Mouse (Mus musculus) spleen, adult 2 months (tissue): ENCODE measurements around the gene Ckm.

Experiments
- CTCF ChIP-seq: fragments of 200-500 bp; IDR thresholded peaks from 2 replicates; pipeline ENCODE4 v1.5.1; 2011; ENCODE audit warnings: mild to moderate bottlenecking, inconsistent platforms; ENCODE audit not compliant: insufficient read depth, insufficient read length, insufficient replicate concordance; ENCODE audit errors: extremely low read depth
- POLR2A ChIP-seq: fragments of 200-500 bp; IDR thresholded peaks from 2 replicates; pipeline ENCODE4 v1.6.1; 2011; ENCODE audit warnings: low read depth, low read length, inconsistent platforms

DNA sequence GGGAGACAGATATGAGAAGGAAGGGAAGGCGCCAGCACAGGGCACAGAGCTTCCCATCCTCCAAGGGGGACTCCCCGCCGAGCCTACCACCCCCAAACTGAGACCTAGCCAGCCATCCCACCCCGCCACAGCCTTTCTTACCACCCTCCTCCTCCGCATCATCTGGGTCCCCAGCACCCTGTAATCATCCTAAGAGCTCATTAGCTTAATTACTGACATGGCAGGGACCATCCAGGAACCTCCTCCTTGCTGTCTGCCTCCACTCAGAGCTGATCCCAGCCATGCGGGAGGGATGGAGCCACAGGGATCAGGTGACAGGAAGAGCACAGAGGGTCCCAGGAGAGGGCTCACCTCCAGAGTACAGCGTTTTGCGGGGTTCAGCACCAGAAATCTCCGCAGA lies 32.5 kb downstream of the Ckm start:
- TF ChIP-seq CTCF (no peak), POLR2A (no peak)
